Mouse (Mus musculus) E14TG2a.4 (cell line): Measurements from ENCODE around the gene Cpsf4l.

Experiments
- CTCF ChIP-seq: conservative IDR thresholded peaks from 2 replicates; pipeline ENCODE4 v1.5.1; 2014; ENCODE audit warnings: low read length
- NANOG ChIP-seq: IDR thresholded peaks from 2 replicates; pipeline ENCODE4 v1.6.1; 2014; ENCODE audit warnings: borderline replicate concordance, low read length, mixed read lengths
- POU5F1 ChIP-seq: IDR thresholded peaks from 2 replicates; pipeline ENCODE4 v1.6.1; 2014; ENCODE audit warnings: low read length, borderline replicate concordance

- TF ChIP-seq CTCF (no peak), NANOG (no peak), POU5F1 (no peak)
These were observed 43.2 kb downstream of the Cpsf4l start for GRCm38 (mm10) chr11:113666648-113667047.
